Comparison of ENCODE assay signal across 8 mouse cellular contexts in the genomic region with DNA sequence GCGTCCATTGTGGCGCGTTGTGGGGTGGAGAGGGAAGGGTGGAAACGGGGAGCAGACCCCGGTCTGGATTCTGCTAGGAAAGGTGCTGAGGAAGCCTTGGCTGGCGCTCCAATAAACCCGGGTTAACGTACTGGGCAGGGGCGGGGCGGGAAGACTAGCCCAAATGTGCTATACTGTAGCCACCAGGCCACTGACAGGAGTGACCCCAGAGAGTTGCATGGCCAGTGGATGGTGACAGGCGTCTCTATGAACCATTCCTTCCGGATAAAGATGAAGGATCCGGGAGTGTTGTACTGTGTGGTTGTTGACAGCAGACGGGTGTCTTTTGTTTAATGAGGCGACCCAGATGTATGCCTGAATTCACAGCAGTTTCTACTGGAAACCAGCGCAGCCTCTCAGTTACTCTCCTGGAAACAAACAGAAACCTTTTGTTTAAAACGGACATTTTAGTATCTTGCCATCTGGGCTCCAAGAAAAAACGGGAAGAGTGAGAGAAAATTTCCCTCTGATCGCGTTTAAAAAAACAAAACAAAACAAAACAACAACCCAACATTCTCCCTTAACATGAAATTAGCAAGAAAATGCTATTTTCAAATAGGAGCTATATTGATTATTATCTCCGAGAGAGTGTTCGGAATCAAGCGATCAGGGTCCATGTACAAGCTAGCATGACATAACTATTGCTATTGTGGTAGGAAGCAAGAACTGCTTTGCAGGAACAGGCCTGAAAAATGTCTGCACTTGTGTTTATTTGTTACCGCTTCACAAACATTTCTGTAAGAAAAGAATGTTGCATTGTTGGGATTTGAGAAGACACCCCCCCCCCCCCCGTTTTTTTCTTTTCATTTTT. TPM values are rescaled to one million over a fixed set of nuclear protein-coding genes. Genes with fewer than 3 reads are reported as not detected.
DNase-seq lines count a peak whose midpoint lies in the region; ATAC-seq lines count a peak whose summit lies in the region.

No protein-coding gene starts in this region.

- H3K9me3 ChIP-seq in embryonic facial prominence, embryonic 14.5 days (ENCODE audit: control insufficient read depth, low read length): no peaks in the 10 kb centered on the region
- no peaks in the 10 kb centered on the region for H3K9me3 ChIP-seq in intestine, embryonic 15.5 days

- peaks cover 55% of the 10 kb centered on the region for H3K79me2 ChIP-seq in macrophage (ENCODE audit: inconsistent target)

- no peaks in the 10 kb centered on the region for H3K36me3 ChIP-seq in embryonic facial prominence, embryonic 14.5 days (ENCODE audit: control insufficient read depth, insufficient read depth, low read length)
- H3K36me3 ChIP-seq in intestine, embryonic 15.5 days: no peaks in the 10 kb centered on the region
- no peaks in the 10 kb centered on the region for H3K36me3 ChIP-seq in macrophage (ENCODE audit: inconsistent target)

- H3K4me1 ChIP-seq in embryonic facial prominence, embryonic 14.5 days (ENCODE audit: control insufficient read depth, insufficient read depth, low read length): peaks cover 33% of the 10 kb centered on the region
- peaks cover 18% of the 10 kb centered on the region for H3K4me1 ChIP-seq in intestine, embryonic 15.5 days (replicated peaks)

- peak overlapping the region; percentile 76 for H3K4me2 ChIP-seq in embryonic facial prominence, embryonic 14.5 days (ENCODE audit: low read depth, low read length)
- H3K4me2 ChIP-seq in intestine, embryonic 15.5 days (replicated peaks): peak overlapping the region; percentile 74

- WGBS in embryonic facial prominence, embryonic 14.5 days: 6% methylated on average over 25 of the region's 25 CpGs
- 5% methylated on average over 25 of the region's 25 CpGs for WGBS in intestine, embryonic 15.5 days
- WGBS in macrophage (ENCODE audit: missing documents): 11% methylated on average over 25 of the region's 25 CpGs

- H3K27me3 ChIP-seq in embryonic facial prominence, embryonic 14.5 days (replicated peaks; ENCODE audit: control insufficient read depth, insufficient read depth, low read length): no peaks in the 10 kb centered on the region
- no peaks in the 10 kb centered on the region for H3K27me3 ChIP-seq in intestine, embryonic 15.5 days (replicated peaks)

- peak overlapping the region; percentile 98 for H3K9ac ChIP-seq in embryonic facial prominence, embryonic 14.5 days (ENCODE audit: low read depth, low read length)
- peak overlapping the region; percentile 92 for H3K9ac ChIP-seq in intestine, embryonic 15.5 days

- ATAC-seq in embryonic facial prominence, embryonic 14.5 days (ENCODE audit: low read depth): peak; percentile 2; the same call in 1 of the 2 replicates
- peak; percentile 7 for ATAC-seq in intestine, embryonic 15.5 days

- peak overlapping the region; percentile 97 for H3K27ac ChIP-seq in embryonic facial prominence, embryonic 14.5 days (replicated peaks; ENCODE audit: low read depth, low read length)
- H3K27ac ChIP-seq in intestine, embryonic 15.5 days: peak overlapping the region; percentile 98
- H3K27ac ChIP-seq in macrophage: peak overlapping the region; percentile 73

- peak; percentile 37 to 41 for DNase-seq in lung, adult 18-20 months
- DNase-seq in lung, postnatal 25 days (ENCODE audit: low spot score): no peak
- peak; percentile 31 for DNase-seq in embryonic facial prominence, embryonic 14.5 days (ENCODE audit: low spot score)
- DNase-seq in layer of hippocampus, adult 9-11 months: no peak
- no peak for DNase-seq in adrenal gland, postnatal 10 days
- DNase-seq in cerebellum, postnatal 10 days: no peak

- peak overlapping the region; percentile 91 for H3K4me3 ChIP-seq in embryonic facial prominence, embryonic 14.5 days (ENCODE audit: low read depth, low read length)
- H3K4me3 ChIP-seq in intestine, embryonic 15.5 days (replicated peaks): peak overlapping the region; percentile 95
- H3K4me3 ChIP-seq in macrophage (ENCODE audit: inconsistent target): peak overlapping the region; percentile 64

RNA-seq across cellular contexts. Expression of gene Gnaq, which starts 1.3 kb away (rescaled TPM):
- 17.5 and 18.3 TPM in 2 replicates for polyA plus RNA-seq in embryonic facial prominence, embryonic 14.5 days (2014; fragmentation: Nextera tagmentation; extraction: Ambion mirVana)
- polyA plus RNA-seq in intestine, embryonic 15.5 days (2015; fragmentation: Nextera tagmentation; extraction: Ambion mirVana): 28.1 and 28.3 TPM in 2 replicates
- total RNA-seq in macrophage (2018; cell fraction: chromatin; rRNA removed): 100 to 1,000 TPM; 111 to 223 (median 174) TPM
- total RNA-seq in macrophage (2018; cell fraction: cytosol; rRNA removed): 10 to 100 TPM; 39.0 to 96.9 (median 65.1) TPM
- 100 to 1,000 TPM in 25 of 26 experiments, 10 to 100 TPM in 1; 94.4 to 285 (median 144) TPM for total RNA-seq in macrophage (2018; cell fraction: nucleus; rRNA removed)
- 52.0 to 78.9 TPM (median 60.5 TPM) in 3 replicates for polyA plus RNA-seq in macrophage (2018)
- 10 to 100 TPM; 52.6 to 61.1 TPM for total RNA-seq in adrenal gland, postnatal 10 days (2021)

Comparison
In these comparisons a context has a peak if more than half of its experiments do, and no peak if none do; other contexts are left out.
1. DNase-seq: peak in lung, adult 18-20 months (2 of 2) and embryonic facial prominence, embryonic 14.5 days (single experiment); none in lung, postnatal 25 days (single experiment), layer of hippocampus, adult 9-11 months (single experiment), adrenal gland, postnatal 10 days (single experiment) and cerebellum, postnatal 10 days (0 of 2).
2. Peak in every context shown above with its lines, with median percentiles within 50 percentile points of each other: H3K27ac ChIP-seq and H3K4me3 ChIP-seq.